Mouse (Mus musculus) splenic B cell, adult 2 months (primary cell): ENCODE results near the gene Myt1.
A peak's percentile ranks its signal among the peaks of the same experiment; 100 is the strongest.
"Not testable (repeated sequence)": the region's sequence is repeated elsewhere in the genome, so short reads cannot be mapped to it uniquely, and the experiment has no call there.

Source experiments
- DNase-seq: peaks from one replicate; pipeline ENCODE4 v3.0.0-alpha.2; 2011; ENCODE audit warnings: low read depth, low spot score
- H3K27me3 ChIP-seq: 2 replicates; pipeline ENCODE4 v1.6.1; 2012; ENCODE audit warnings: mild to moderate bottlenecking, low read length, moderate library complexity, mixed read lengths; ENCODE audit not compliant: control insufficient read depth, poor library complexity, insufficient read depth, severe bottlenecking
- H3K36me3 ChIP-seq: 2 replicates; pipeline ENCODE4 v1.6.1; 2012; ENCODE audit warnings: mild to moderate bottlenecking, low read length, moderate library complexity, mixed read lengths; ENCODE audit not compliant: control insufficient read depth, poor library complexity, insufficient read depth, severe bottlenecking

The Myt1 gene

DNA sequence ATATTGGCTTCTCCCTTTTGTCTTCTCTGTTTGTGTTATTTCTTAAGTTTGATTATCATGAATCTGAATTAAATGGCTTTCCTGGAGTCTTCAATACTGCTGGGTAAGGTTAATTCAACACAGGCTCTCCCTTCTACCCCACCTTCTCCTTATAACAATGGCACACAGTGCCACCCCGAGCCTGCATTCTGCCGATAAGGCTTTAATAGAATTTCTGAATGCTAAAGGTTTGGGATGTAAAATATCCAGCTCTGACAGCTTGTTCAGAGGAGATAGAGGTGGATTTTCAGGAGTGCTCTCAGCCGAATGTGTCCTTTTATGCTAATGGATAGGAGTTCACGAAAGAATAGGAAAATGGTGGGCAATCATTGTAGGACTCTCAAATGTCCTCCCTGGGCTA is 2.1 kb downstream of the Myt1 start:
- DNase-seq, result no peak
- no peaks in the 10 kb centered on the region for H3K36me3 ChIP-seq
- H3K27me3 ChIP-seq, result no peaks in the 10 kb centered on the region

DNA sequence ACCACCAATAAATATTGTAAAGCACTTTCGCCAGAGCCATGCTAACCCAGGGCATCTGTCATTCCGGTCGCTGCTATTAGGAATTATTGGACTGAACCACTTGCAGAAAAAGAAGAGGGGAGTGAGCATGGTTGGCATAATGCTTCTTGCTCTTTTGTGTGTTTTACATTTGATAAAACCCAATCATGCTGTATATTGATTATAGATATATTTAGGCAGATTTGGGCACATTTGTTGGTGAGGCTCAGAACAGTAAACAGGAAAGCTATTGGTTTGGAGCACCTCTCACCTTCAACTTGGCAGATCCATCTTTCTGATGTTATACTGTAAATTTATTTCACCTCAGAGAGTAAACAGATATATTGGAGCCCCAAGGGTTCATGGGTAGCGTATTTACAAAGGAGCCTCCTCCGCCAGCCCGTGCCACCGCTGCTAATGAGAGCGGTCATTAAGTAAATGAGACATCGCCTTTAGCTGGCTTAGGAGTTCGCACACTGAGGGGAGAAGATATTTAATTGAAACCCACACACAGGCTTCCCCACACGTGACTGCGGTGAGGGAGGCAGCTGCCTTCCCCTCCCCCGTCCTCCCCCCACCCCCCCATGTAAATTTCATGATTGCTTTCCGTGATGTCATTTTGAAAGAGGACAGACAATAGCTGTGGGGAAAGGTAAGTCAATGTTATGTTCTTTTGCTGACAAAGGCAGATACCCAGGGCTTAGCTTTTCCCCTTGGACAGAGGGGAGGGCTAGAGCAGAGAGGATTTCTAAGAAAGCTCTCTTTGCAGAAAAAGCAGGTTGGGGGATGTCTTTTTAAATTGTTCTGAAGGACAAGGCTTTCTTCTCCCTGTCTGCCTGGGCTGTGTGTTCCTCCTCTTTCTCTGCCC is 3.8 kb downstream of the Myt1 start:
- no peak for DNase-seq
- Histone ChIP-seq H3K36me3 (no peaks in the 10 kb centered on the region), H3K27me3 (no peaks in the 10 kb centered on the region)

DNA sequence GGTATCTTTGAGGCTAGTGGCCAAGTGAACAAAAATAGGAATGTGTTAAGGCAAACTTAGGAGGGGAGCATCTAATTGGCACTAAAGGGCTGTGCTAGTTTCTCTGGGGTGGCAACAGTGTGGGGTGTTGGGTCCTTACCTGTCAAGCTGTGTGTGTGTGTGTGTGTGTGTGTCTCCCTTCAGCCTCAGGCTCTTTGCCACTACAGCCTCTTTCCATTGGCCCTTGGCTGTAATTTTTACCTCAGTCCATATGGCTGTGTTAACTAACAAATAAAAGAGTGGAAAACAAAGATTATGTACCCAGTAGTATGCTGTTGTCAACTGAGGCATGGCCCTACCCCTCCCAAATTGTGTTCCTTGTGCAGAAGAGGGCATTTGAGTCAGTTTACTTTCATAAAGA is 5.3 kb downstream of the Myt1 start:
- DNase-seq, result no peak
- no peaks in the 10 kb centered on the region for H3K27me3 ChIP-seq
- H3K36me3 ChIP-seq, result no peaks in the 10 kb centered on the region

DNA sequence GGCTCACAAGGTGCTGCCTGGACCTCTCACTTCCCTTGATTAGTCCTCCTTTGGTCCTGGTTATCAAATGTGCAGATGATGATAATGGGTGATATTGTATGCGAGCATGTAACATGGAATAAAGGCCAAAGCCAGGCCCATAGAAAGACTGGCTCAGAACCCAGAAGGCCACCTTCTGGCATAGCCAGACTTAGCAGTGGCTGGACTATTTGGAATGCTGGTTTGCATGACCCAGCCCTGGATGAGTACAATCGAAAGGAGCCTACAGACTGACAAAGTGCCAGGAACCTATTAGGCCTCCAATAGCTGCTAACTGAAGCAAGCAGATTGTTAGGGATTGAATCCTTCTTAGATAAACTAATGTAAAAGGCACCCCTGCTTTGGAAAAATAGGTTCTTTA is 6.3 kb downstream of the Myt1 start:
- Histone ChIP-seq H3K27me3 (no peaks in the 10 kb centered on the region), H3K36me3 (no peaks in the 10 kb centered on the region)
- no peak for DNase-seq

DNA sequence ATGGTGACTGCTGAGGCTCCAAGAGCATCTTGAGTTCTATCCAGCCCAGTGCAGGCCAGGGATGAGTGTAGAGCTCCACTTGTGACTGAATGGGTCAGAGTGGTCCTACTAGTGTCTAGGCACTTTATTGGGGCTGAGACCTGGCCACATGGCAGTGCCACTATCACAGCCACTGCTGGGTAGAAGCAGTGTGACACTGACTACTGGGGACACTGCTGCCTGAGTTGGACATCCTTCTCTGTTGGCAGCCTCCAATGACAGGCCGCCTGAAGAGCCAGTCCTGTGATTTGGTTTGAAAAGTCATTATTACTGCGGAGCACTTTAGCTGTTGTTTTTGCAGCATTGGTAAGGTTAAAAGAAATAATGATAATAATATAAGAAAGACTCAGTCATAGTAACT is 10.1 kb downstream of the Myt1 start:
- no peaks in the 10 kb centered on the region for H3K36me3 ChIP-seq
- H3K27me3 ChIP-seq, result no peaks in the 10 kb centered on the region
- DNase-seq, result no peak

DNA sequence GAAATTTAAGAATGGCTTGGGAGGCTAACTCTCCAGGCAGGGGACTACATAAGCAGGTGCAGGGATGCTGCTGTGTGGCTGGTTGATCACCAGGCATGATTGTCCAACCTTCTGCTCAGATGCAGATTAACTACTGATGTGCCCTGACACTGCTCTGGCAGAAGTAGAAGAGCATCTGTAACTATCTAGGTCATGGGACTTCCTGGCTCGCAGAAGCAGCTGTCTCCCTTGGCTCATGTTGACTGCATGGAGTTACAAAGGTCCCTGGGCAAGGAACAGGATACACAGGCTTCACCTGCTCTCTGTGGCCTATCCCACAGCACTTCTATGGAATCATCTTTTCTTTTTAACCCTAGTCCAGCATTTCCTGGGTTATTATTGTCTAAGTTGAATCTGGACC is 12.7 kb downstream of the Myt1 start:
- DNase-seq, result no peak
- H3K27me3 ChIP-seq, result no peaks in the 10 kb centered on the region
- H3K36me3 ChIP-seq, result no peaks in the 10 kb centered on the region

DNA sequence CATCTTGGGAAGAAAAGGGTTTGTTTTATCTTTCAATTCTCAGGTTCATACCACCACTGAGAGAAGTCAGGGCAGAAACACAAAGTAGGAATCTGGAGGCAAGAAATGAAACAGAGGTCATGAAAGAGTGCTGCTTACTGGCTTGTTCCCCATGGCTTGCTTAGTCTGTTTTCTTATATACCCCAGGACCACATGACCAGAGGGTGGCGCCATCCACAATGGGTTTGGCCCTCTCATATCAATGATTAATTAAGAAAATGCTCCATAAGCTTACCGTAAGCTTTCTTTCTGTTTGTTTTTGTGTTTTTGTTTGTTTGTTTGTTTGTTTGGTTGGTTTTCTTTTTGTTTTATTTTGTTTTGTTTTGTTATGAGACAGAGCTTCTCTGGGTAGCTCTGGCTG is 14.6 kb downstream of the Myt1 start:
- Histone ChIP-seq H3K27me3 (no peaks in the 10 kb centered on the region), H3K36me3 (no peaks in the 10 kb centered on the region)
- DNase-seq, result peak; percentile 29

DNA sequence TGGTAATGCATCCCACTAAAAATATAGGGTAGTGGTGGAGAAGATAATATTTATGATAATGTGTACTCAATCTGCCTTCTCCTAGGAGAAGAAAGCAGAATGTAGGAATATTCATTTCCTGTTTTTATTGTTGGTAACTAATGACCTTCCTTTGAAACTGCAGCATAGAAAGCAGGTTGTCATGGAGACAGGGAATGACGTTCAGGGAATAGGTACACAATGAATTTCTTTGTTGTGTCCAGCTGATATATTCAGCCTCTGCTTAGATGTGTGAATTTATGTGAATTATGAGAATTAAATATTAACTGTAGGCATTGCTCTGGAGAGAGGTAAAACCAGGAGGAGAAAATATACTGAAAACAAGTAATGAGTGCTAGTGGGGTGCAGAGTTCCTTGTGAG is 18.3 kb downstream of the Myt1 start:
- H3K27me3 ChIP-seq, result no peaks in the 10 kb centered on the region
- DNase-seq, result no peak
- no peaks in the 10 kb centered on the region for H3K36me3 ChIP-seq

DNA sequence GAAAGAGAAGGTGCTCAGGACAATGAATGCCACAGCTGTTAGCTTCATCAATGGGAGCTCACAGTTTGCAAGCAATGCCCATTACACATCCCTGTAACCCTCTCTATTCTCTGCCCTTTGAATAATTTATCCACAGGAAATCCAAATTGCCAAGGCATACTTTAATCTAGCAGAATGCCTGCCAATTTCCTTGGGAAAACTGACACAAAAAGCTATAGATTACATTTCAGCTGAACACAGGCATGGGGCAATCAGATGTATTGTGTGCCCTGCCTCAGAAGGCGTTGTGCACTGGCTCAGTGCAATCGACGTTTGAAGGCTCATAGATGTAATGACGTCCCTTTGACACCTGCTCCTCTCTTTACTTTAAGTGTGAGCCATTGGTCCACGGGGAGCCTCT is 24.7 kb downstream of the Myt1 start:
- DNase-seq, result no peak
- Histone ChIP-seq H3K27me3 (no peaks in the 10 kb centered on the region), H3K36me3 (no peaks in the 10 kb centered on the region)

DNA sequence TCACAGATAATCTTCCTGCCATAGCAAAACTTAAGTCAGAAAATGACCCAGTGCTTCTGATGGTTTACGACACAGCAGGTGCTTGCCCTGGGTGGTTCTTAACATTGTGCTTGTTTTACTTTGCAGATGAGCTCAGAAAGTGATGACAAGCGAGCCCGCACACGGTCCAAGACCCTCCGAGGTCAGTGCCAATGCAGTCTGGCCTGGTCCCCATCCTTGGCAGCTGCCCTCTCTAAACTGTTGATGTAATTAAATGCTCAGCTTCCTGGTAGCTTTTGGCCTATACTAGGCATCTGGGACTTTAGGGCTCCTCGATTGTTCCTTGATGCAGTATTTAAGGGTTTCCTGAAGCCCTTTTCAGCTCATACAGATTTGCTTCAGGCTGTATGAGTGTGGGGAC is 26.3 kb downstream of the Myt1 start:
- Histone ChIP-seq H3K27me3 (no peaks in the 10 kb centered on the region; the same call in 1 of the 2 replicates), H3K36me3 (no peaks in the 10 kb centered on the region)
- no peak for DNase-seq

DNA sequence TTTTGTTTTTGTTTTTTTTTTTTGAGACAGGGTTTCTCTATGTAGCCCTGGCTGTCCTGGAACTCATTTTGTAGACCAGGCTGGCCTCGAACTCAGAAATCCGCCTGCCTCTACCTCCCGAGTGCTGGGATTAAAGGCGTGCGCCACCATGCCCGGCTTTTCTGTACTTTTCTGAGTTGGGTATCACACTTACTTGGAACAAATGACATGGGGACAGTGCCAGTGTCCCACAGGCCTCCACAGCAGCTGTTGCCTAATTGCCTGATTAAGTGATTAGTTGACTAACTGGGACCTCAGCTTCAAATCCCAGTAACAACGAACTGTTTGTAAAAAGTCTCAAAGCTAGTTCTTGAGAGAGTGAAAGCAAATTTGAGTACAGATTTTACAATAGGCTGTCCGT is 30.1 kb downstream of the Myt1 start:
- DNase-seq, H3K36me3 ChIP-seq, H3K27me3 ChIP-seq: not testable (repeated sequence)

DNA sequence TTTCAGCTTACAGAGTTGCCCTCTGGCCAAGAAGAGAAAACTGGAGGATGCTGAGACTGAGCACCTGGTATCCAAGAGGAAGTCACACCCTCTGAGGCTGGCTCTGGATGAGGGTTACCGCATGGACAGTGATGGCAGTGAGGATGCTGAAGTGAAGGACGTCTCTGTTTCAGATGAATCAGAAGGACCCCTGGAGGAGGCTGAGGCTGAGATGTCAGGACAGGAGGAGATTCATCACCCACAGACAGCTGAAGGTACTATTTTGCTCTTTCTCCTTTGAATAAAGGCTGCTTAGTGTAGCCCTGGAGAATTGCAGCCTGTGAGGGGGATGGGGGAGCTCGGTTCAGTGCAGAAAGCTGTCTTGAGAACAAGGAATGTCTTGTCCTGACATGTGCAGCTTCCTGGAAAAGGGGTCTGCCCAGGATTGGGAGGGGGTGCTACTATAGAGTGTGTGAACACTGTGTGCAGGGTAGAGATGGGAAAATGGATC is 32.6 kb downstream of the Myt1 start:
- Histone ChIP-seq H3K27me3 (no peaks in the 10 kb centered on the region; the same call in 1 of the 2 replicates), H3K36me3 (no peaks in the 10 kb centered on the region)
- no peak for DNase-seq

DNA sequence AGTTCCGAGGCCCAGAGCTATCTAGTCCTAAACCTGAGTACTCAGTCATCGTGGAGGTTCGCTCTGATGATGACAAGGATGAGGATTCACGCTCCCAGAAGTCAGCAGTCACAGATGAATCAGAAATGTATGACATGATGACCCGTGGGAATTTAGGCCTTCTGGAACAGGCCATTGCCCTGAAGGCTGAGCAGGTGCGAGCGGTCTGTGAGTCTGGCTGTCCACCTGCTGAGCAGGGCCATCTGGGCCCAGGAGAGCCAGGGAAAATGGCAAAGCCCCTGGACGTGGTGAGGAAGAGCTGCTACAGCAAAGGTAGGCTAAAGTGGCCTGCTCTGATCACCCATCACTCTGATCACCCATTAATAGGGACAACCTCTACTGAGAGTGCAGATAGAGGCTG is 34.5 kb downstream of the Myt1 start:
- DNase-seq, result no peak
- no peaks in the 10 kb centered on the region for H3K36me3 ChIP-seq

DNA sequence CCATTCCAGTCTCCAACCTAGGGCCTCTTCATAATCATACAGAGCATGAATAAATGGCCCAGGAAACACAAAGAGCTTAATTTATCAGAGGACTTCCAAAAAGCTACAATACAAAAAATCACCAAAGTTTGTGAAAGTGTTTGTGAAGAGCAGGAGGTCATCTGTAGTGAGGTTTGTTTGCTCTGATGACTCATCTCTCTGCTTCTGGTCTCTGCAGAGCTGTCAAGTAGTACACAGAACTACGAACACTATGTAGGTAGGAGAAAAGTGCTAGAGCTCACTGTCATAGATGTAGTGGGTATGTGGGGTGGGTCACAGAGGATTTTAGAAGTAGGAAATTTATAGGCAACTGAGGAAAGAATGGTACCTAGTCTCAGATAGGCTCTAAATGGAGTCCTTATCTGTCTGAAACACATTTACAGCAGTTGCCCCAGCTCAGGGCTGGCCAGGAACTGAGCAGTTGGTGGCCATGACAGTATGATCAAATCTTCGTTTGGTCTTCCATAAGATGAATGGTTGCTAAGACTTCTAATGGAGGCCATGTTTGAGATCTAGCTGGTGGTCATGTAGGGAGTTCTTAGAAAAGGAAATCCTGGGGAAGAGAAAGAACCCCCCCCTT is 66.0 kb downstream of the Myt1 start:
- H3K27me3 ChIP-seq, result no peaks in the 10 kb centered on the region
- H3K36me3 ChIP-seq, result no peaks in the 10 kb centered on the region
- DNase-seq, result no peak

More for the DNA sequence above, 34.5 kb downstream of the Myt1 start:
- H3K27me3 ChIP-seq, result no peaks in the 10 kb centered on the region; the same call in 1 of the 2 replicates

DNA sequence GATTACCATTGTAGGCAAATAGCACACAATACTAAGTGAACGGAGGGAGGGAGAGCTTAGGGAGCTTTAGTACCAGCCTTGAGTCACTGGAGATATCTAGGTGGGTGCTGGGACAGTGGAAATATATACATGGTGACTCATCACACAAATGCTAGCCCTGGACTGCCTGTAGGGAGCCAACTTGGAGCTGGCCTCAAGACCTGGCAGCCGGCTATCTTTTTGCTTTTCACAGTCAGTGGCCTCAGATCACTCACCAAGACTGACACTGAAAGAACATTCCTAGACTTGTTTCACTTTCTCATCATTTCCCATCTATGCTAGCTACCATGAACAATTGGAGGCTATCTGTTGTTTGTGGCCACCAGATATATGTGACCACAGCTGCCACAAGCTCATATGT is 69.6 kb downstream of the Myt1 start:
- no peak for DNase-seq
- no peaks in the 10 kb centered on the region for H3K36me3 ChIP-seq

More for the DNA sequence above, 69.6 kb downstream of the Myt1 start:
- H3K27me3 ChIP-seq, result no peaks in the 10 kb centered on the region
